In the genomic region with DNA sequence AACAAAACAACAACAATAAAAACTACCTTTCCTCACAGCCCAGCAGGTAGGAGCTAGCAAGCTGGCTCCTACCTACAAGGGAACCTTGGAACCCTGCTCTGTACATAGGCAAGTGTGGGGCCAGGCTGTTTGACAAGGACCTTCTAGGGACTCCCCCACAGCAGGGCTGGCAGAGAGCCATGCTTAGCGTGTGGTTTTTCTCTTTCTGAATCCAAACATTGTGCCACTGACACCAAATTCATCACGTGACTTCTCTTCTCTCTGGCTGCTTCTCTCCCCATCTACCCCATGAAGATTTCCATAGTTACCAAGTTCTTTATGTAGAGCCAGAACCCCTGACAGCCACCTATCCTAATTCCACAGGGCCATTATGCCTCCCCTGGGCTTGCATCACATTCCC, we compare ENCODE assay signal across 12 mouse cellular contexts. TPM values are rescaled to one million over a fixed set of nuclear protein-coding genes. Genes with fewer than 3 reads are reported as not detected.
DNase-seq lines count a peak whose midpoint lies in the region; ATAC-seq and TF ChIP-seq lines count a peak whose summit lies in the region.
"Had no signal": no experiment of that assay in that cellular context is flagged by ENCODE, and none has a peak within 500 bp of the region (broad histone marks: within the 10 kb centered on the region; RNA-seq: fewer than 3 reads in every experiment).

No protein-coding gene starts in this region.

- intact Hi-C loops in gastrocnemius, postnatal 36 days (cut with DNase I): no loop called here

- H3K9ac ChIP-seq in forebrain, embryonic 16.5 days (replicated peaks; ENCODE audit: low read depth, low read length): no peak overlapping the region
- no peak overlapping the region for H3K9ac ChIP-seq in midbrain, postnatal 0 days (replicated peaks; ENCODE audit: low read length, poor library complexity, severe bottlenecking)
- H3K9ac ChIP-seq in liver, embryonic 12.5 days: no peak overlapping the region

- no peaks in the 10 kb centered on the region for H3K27me3 ChIP-seq in forebrain, embryonic 16.5 days (replicated peaks; ENCODE audit: control insufficient read depth, insufficient read depth, low read length)
- H3K27me3 ChIP-seq in midbrain, postnatal 0 days (ENCODE audit: insufficient read depth, low read length): no peaks in the 10 kb centered on the region
- H3K27me3 ChIP-seq in liver, embryonic 12.5 days (replicated peaks): no peaks in the 10 kb centered on the region

- 8% methylated on average over 2 of the region's 2 CpGs for WGBS in forebrain, embryonic 16.5 days
- WGBS in midbrain, postnatal 0 days: 36% methylated on average over 2 of the region's 2 CpGs
- WGBS in liver, embryonic 12.5 days (ENCODE audit: insufficient replicate concordance): 54% methylated on average over 2 of the region's 2 CpGs

- TF ChIP-seq CTCF in midbrain, postnatal 0 days (IDR thresholded peaks at IDR 0.05): no peak

- no peaks in the 10 kb centered on the region for H3K9me3 ChIP-seq in forebrain, embryonic 16.5 days (ENCODE audit: control insufficient read depth, low read length)
- no peaks in the 10 kb centered on the region for H3K9me3 ChIP-seq in midbrain, postnatal 0 days (ENCODE audit: low read length)
- no peaks in the 10 kb centered on the region for H3K9me3 ChIP-seq in liver, embryonic 12.5 days (replicated peaks)

- peak overlapping the region; percentile 93 for H3K27ac ChIP-seq in forebrain, embryonic 16.5 days (ENCODE audit: low read length)
- peak overlapping the region; percentile 91 for H3K27ac ChIP-seq in midbrain, postnatal 0 days (ENCODE audit: low read depth, low read length)
- no peak overlapping the region for H3K27ac ChIP-seq in liver, embryonic 12.5 days
- H3K27ac ChIP-seq: macrophage had no signal

- no peak for ATAC-seq in forebrain, embryonic 16.5 days
- ATAC-seq in midbrain, postnatal 0 days (ENCODE audit: low FRiP score): no peak
- no peak for ATAC-seq in liver, embryonic 12.5 days
- ATAC-seq: intestine, postnatal 0 days had no signal

- peak; percentile 22 to 39 for DNase-seq in cerebellum, postnatal 14 days
- DNase-seq in cerebellum, postnatal 36 days: no peak
- peak; percentile 35 for DNase-seq in ovary, adult 18-20 months (ENCODE audit: low spot score)
- DNase-seq in ovary, postnatal 10 days (ENCODE audit: low spot score): no peak
- peak; percentile 48 for DNase-seq in midbrain, postnatal 0 days (ENCODE audit: low spot score)
- no peak for DNase-seq in gastrocnemius, postnatal 36 days
- DNase-seq: embryo, embryonic 11 days; liver had no signal

- H3K4me2 ChIP-seq in forebrain, embryonic 16.5 days (ENCODE audit: low read length): no peak overlapping the region
- no peak overlapping the region for H3K4me2 ChIP-seq in midbrain, postnatal 0 days (ENCODE audit: low read depth, low read length, poor library complexity, severe bottlenecking)
- H3K4me2 ChIP-seq in liver, embryonic 12.5 days: no peak overlapping the region

- no peak overlapping the region for H3K4me3 ChIP-seq in forebrain, embryonic 16.5 days (replicated peaks; ENCODE audit: low read length)
- H3K4me3 ChIP-seq in midbrain, postnatal 0 days (ENCODE audit: low read depth, low read length): no peak overlapping the region
- no peak overlapping the region for H3K4me3 ChIP-seq in liver, embryonic 12.5 days

- H3K4me1 ChIP-seq in forebrain, embryonic 16.5 days (replicated peaks; ENCODE audit: control insufficient read depth, insufficient read depth, low read length): peaks cover 45% of the 10 kb centered on the region
- H3K4me1 ChIP-seq in midbrain, postnatal 0 days (ENCODE audit: insufficient read depth, low read length): peaks cover 23% of the 10 kb centered on the region
- no peaks in the 10 kb centered on the region for H3K4me1 ChIP-seq in liver, embryonic 12.5 days

- H3K36me3 ChIP-seq in forebrain, embryonic 16.5 days (ENCODE audit: control insufficient read depth, insufficient read depth): no peaks in the 10 kb centered on the region
- no peaks in the 10 kb centered on the region for H3K36me3 ChIP-seq in midbrain, postnatal 0 days (ENCODE audit: insufficient read depth, low read length)
- no peaks in the 10 kb centered on the region for H3K36me3 ChIP-seq in liver, embryonic 12.5 days

RNA-seq across cellular contexts. Expression of a gene that starts 30.8 kb away (rescaled TPM):
- 0.06 and 0.18 TPM in 2 replicates for polyA plus RNA-seq in forebrain, embryonic 16.5 days (2015; fragmentation: Nextera tagmentation; extraction: Ambion mirVana)
- 2.2 and 2.7 TPM in 2 replicates for total RNA-seq in midbrain, postnatal 0 days (2014; rRNA removed)
- 1.2 TPM in 2 replicates for polyA plus RNA-seq in midbrain, postnatal 0 days (2015; fragmentation: Nextera tagmentation; extraction: Ambion mirVana)
- not detected in 2 replicates for polyA plus RNA-seq in liver, embryonic 12.5 days (2016; fragmentation: Nextera tagmentation; extraction: Ambion mirVana)
- total RNA-seq in gastrocnemius, postnatal 36 days (2021): not detected
- polyA plus RNA-seq: intestine, postnatal 0 days; macrophage had no signal

Comparison
In these comparisons a context has a peak if more than half of its experiments do, and no peak if none do; other contexts are left out.
1. DNase-seq: peak in cerebellum, postnatal 14 days (2 of 2), ovary, adult 18-20 months (single experiment) and midbrain, postnatal 0 days (single experiment); none in cerebellum, postnatal 36 days (0 of 2), ovary, postnatal 10 days (single experiment) and gastrocnemius, postnatal 36 days (0 of 2).